Mouse (Mus musculus): ENCODE results near the gene Stk17b.
"Not testable (repeated sequence)": the region's sequence is repeated elsewhere in the genome, so short reads cannot be mapped to it uniquely, and the experiment has no call there.

Stk17b gene

GRCm38 (mm10) chr1:53782079-53782478, 2.9 kb downstream of the Stk17b start:
- DNase-seq = no peak

GRCm38 (mm10) chr1:53781311-53781710, 3.7 kb downstream of the Stk17b start:
- DNase-seq = no peak

- DNase-seq = no peak
Measured at GRCm38 (mm10) chr1:53776176-53776905, 8.7 kb downstream of the Stk17b start.

GRCm38 (mm10) chr1:53775545-53775944, 9.5 kb downstream of the Stk17b start:
- no peak for DNase-seq

DNA sequence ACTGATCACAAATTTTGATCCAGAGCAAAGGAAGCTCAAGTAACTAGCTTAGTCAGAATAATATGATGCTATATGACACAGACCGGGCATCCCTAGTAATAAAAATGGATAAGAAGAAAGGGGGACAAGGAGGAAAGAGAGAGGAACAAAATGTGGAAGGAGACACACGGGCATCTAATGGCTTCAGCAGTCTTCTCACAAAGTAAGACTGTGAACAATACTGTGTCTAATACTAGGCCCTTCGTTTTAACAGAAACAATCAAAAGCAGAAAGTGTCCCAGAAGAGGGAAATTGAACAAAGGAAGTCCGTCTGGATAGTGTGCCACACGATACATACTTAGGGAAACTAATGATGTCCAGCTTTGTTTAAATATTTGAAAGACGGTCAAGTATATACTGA, 10.0 kb downstream of the Stk17b start:
- no peak for DNase-seq

GRCm38 (mm10) chr1:53774571-53774970, 10.5 kb downstream of the Stk17b start:
- no peak for DNase-seq

DNA sequence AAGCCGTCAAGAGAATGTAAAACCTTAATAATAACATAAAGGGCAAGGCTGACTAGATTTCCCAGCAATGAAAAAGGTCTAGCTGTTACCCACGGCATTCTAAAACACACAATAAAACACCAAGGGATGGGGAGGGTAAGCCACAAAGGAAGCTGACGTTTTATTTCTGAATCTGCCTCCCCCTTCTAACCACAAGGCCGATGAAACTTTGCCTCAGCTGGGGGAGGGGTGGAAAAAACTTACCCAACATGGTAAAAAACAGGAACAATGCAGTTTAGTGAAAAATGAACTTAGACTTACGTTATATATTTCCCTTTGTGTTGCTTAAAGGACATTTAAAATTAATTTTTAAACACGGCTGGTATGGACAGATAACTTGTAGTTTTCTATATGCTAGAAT, 11.0 kb downstream of the Stk17b start:
- DNase-seq = peak; percentile 41

- DNase-seq = no peak
Measured at GRCm38 (mm10) chr1:53772967-53773366, 12.1 kb downstream of the Stk17b start.

GRCm38 (mm10) chr1:53771476-53771875, 13.5 kb downstream of the Stk17b start:
- no peak for DNase-seq

DNA sequence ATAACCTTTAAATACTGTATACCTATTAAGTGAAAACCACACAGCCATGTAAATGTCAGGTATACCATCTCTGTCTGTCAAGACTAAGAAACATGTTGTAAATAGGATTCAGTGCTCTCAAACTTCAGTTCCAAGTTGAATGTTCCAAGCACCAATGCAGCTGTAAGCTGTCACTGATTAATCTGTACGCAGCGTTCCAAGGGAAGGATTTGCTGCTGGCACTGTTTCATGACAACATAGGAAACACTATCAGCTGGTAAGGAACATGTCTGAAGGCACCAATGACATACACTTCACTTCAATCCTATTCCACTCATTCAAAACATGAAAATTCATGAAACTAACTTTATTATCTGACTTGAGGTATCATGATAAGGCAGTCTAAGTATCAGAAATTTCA, 18.9 kb downstream of the Stk17b start:
- no peak for DNase-seq

GRCm38 (mm10) chr1:53757316-53757715, 27.7 kb downstream of the Stk17b start:
- no peak for DNase-seq

DNA sequence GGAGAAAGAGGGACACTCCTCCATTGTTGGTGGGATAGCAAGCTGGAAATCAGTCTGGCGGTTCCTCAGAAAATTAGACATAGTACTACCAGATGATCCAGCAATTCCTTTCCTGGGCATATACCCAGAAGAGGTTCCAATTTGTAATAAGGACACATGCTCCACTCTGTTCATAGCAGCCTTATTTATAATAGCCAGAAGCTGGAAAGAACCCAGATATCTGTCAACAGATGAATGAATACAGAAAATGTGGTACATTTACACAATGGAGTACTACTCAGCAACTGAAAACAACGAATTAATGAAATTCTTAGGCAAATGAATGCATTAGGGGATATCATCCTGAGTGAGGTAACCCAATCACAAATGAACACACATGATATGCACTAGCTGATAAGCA, 31.5 kb downstream of the Stk17b start:
- DNase-seq = not testable (repeated sequence)

GRCm38 (mm10) chr1:53751144-53751543, 33.9 kb downstream of the Stk17b start:
- DNase-seq = no peak

DNA sequence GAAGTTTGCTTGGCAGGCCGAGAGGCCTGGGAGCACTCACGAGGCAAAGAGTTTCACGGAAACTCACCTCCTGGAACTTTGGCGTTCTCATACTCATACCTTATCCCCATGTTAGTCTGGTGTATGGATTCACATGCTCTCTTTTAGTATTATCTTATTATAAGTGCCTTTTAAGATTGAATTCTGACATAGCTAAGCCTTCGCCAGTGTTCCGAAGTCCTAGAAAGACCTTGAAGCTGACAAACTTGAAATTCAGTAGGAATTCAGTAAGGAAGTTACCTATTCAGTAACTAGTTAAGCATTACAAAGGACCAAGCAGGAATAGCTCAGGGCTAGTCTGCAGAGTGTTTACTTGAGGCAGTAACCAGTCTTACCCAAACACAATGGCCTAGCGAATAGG, 34.3 kb downstream of the Stk17b start:
- DNase-seq = not testable (repeated sequence)

GRCm38 (mm10) chr1:53749881-53750385, 35.1 kb downstream of the Stk17b start:
- not testable (repeated sequence) for DNase-seq

DNA sequence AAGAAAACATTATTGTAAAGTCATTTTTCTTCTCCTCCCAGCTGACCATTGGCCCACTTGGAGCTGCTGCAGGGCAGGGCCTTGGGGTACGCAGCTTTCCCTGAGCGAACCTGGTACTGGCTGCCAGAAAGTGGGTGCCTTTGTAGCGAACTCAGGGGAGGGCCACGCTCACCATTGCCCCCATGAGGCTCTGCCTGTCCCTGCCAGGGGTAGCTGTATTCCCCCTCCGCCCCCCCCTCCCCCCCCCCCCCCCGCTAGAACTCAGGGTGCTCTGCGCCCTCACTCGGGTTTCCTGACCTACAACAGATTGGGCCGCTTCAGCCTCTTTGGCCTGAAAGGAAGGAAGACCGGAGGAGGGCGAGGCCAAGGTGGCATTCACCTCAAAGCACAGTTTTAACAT, 36.5 kb downstream of the Stk17b start:
- no peak for DNase-seq

DNA sequence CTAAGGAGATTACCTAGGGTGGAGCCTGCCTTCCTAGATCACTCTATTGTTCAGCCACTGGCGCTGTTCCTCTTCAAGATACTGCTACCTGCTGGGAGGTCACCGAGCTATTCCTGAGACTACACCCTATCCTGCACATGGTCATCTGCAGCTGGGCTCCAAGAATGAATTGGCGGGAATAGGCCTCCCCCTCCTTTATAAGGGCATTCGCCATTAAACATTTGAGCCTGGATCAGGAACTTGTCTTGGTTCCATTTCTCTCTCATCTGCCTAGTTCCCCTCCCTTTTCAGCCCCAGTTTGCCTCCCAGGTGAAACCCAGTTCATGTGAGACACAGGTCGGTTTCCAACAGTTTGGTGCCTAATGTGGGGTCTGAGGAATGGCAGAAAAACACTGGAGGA, 39.0 kb downstream of the Stk17b start:
- no peak for DNase-seq

DNA sequence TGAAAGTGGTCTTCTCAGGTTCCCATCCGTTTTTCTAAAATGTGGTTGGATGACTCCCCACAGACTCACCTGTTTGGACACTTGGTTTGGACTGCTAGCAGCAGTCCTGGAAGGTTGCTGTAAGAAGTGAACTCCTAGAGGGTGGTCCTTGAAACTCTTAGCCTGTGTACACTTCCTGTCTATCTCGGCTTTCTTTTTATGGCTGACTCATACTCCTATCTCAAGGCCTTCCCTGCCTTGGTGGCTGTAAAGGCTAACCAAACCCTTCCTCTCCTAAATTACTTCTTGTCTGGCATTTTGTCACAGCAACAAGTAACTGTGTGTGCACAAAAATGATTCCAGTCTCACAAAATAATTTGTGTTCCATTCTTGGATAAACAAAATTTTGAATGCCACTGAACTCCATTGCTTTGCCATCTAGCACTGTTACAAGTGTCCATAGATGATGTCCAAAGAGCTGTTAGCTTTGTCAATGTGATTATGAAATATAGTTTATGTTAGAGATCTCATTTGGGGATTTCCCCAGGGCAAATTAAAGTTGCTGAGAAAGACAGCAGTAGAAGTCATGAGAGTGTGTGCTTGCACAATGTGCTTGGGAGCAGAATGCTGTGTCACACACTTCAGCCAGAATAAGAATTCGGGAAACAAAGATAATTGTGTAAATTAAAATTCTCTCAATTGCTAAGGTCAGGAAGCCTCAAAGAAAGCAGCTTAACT, 43.1 kb downstream of the Stk17b start:
- DNase-seq = no peak

- no peak for DNase-seq
Measured at GRCm38 (mm10) chr1:53740777-53741336, 44.2 kb downstream of the Stk17b start.

DNA sequence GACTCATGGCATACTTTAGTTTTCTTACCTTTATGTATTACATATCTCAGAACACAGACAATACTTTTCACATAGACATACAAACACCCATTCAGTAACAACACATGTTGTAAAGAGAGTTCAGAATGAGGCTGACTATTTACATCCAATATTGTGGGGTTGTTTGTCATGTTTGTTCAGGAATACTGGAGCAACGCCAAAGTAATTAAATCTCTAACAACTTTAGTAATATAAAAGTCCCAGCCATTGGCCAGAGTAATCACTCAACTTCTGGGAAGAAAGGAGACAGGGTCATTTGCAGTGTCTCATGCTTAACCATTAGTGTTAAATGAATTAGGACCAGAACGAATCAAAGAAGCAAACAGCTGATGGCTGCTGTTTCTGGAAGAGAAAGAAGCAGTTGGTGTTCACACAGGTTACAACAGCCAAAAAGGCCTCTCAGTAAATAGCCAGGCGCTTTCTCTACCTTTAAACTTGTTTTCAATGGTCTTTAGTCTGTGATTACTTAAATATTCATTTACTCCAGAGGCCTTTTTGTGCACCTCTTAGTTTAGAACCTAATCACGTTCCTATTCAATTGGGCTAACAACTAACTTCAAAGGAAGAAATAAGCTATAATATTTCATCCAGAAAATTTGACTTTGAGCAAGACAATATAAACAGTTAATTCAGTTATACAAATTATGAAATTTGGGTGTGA, 44.8 kb downstream of the Stk17b start:
- not testable (repeated sequence) for DNase-seq

- no peak for DNase-seq
Measured at GRCm38 (mm10) chr1:53736583-53736982, 48.4 kb downstream of the Stk17b start.

DNA sequence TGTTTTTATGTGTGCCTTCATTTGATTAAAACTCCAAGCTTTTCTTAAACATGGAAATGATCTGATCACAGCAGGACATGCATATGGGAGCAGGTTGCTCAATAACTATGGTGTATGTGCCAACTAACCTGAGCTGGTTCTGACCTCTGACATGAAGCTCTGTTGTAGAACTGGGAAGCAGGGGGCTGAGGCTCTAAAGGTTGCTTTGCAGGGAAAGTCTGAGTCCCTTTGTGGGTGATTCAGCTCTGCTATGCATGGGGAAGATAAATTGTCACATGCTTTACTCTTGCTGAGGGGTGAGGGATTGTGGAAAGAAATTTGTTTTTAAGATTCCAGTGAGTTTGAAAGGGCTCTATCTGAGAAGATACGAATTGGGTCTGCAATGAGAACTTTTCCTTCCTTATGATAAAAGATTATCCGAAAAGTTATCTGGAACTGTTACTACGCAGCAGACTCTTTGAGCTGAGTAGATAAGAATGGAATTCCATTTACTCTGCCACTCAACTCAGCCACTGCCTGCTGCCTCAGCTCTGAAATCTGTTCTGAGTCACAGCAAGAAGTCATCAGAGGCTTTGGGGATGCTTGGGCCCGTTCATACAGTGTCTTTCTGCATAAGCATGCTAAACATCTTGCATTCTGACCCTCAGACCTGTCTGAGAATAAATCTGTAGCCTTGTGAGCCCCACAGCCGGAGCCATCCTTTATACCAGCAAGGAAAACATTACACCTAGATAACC, 56.4 kb downstream of the Stk17b start:
- DNase-seq = no peak

GRCm38 (mm10) chr1:53726883-53727282, 58.1 kb downstream of the Stk17b start:
- no peak for DNase-seq
